Mouse (Mus musculus) naive thymus-derived CD4-positive, alpha-beta T cell, adult 2 months (primary cell): ENCODE data around the gene Taok3.
A peak's percentile ranks its signal among the peaks of the same experiment; 100 is the strongest.

ENCODE experiments used
- DNase-seq: peaks from one replicate; pipeline ENCODE4 v3.0.0-alpha.2; 2011; ENCODE audit warnings: low read depth

Taok3 gene

DNA sequence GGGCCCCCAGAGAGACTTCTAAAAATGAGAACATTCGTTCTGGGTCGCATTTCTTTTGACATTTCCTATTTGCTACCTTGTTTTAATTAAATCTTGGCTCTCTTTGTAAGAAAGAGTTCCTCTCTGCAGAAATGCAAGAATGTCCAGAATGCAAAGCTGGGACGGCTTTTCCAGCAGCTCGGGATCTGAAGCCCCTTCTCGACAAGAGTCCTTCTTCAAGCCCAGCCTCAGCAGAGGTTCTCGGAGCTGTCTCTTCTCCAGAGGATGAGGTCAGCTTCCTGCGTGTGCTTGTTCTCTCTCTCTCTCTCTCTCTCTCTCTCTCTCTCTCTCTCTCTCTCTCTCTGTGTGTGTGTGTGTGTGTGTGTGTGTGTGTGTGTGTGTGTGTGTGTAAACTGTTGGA is 2.2 kb upstream of the Taok3 start:
- no peak for DNase-seq

DNA sequence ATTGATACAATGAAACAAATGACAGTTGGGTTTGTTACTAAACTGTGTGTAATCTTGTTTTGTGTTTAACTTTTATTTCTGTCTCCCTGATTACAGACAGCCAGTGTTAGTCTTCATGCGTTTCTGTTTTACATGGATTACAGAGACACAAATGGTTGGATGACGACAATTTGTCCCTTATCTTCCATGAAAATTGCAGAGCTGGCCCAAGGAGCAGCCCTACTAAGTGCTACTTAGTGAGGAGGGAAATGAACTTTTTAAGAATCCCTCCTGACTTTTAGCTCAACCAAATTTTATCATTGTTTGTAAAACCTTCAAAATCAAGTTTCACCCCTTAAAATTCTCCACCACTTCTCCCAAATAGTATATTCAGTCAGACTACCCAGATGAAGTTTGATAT is 1.7 kb upstream of the Taok3 start:
- DNase-seq = no peak

DNA sequence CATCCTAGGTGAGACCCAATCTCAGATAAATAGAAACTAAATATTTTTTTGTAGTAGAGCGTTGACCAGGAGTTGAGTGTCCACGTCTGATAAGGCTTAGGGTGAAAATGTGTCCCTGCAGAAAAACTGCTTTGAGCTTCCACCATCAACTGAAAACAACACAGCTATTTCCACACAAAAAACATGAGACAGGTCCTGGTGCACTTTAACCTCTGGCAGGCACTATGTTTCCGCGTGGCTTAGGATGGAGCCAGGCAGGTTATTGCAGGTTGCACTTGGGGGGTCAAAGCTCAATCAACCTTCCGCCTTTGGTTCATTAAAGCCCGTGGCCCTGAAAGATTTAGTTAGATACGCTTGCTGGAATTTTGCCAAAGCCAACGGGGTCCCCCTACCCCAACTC is 1.1 kb upstream of the Taok3 start:
- no peak for DNase-seq

DNA sequence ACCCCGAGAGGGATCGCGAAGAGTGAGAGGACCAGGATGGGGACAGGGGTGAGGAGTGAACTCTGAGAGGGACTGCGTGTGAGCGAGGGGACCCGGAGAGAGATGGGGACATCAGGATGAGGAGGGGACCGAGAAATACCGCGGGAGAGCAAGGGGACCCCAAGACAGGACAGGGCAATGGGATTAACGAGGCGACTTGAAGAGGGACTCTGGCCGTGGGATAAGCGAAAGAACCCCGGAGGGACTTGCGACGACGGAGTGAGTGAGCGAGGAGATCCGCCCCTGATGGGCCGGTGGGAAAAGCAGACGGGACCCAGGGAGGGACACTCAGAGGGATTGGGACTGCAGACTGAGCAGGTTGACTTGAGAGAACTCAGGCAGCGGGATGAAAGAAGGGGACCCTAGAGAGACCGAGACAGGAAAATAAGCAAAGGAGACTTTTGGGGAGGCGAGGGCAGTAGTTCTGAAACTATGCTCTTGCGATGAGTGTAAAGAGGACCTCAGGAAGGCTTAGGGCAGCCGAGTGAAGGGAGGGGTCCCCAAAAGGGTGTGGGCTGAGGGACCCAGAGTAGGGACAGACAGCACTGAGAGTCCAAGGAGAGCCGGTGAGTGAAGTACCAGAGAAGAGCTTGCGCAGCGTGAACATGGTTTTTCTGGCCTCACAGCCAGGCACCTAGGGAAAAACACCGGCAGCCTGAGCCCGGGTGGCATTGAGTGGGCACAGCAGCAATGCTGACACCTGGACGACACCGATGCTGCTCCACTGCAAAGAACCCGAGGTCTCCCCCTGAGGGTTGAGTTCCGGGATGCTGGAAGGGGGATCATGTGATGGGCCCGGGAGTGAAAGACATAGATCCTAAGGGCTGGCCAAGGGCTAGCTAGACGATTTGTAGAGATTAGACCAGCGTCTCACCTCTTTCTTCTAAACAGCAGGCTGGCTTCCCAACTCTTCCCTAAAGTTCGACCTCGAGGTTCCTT is 849 bp downstream of the Taok3 start:
- no peak for DNase-seq

DNA sequence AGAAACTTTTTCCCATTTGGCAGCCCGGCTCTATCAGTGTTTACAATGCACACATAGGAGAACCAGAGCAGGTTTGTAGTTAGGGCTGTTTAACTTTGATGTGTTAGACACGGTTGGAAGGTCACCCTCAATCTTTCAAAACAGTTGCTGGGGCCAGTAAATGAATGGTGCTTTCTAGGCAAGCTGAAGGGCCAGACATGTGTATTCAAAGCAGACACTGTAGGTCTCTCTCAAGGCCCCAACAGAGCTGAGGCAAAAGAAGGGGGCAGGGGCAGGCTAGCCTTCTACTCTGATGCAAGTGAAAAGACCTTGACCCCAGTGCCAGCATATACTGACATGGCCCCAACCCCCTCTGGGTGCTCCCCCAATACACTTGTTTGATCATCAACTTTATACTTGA is 1.7 kb downstream of the Taok3 start:
- DNase-seq = no peak

DNA sequence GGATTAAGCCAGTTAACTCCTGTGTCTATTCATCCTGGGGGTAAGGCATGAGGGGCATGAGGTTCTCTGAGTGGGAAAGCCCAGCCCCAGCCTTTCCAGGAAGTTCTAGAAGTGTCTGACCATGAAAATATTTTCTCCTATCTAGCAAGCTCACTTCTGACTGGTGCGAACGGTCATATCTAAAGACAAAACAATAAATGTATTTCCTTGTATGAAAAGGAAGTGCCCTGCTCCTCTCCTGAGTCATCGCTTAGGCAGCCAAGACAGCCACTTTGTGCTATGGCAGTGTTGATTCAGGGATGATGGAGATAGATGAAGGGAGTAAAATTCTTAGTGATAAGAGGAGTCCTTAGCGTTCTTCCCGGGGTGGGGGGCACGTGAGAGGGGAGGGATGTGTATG is 3.2 kb downstream of the Taok3 start:
- DNase-seq = no peak

DNA sequence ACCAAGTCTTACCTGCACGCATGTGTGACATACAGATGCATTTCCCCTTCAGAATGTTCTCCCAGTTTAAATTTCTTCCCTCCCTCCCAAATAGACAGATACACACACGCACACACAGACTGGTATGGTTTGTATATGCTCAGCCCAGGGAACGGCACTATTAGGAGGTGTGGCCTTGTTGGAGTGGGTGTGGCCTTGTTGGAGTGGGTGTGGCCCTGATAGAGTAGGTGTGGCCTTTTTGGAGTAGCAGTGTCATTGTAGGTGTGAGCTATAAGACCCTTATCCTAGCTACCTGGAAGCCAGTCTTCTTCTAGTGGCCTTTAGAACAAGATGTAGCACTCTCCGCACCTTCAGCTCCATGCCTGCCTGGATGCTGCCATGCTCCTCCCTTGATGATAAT is 3.9 kb downstream of the Taok3 start:
- DNase-seq = no peak

DNA sequence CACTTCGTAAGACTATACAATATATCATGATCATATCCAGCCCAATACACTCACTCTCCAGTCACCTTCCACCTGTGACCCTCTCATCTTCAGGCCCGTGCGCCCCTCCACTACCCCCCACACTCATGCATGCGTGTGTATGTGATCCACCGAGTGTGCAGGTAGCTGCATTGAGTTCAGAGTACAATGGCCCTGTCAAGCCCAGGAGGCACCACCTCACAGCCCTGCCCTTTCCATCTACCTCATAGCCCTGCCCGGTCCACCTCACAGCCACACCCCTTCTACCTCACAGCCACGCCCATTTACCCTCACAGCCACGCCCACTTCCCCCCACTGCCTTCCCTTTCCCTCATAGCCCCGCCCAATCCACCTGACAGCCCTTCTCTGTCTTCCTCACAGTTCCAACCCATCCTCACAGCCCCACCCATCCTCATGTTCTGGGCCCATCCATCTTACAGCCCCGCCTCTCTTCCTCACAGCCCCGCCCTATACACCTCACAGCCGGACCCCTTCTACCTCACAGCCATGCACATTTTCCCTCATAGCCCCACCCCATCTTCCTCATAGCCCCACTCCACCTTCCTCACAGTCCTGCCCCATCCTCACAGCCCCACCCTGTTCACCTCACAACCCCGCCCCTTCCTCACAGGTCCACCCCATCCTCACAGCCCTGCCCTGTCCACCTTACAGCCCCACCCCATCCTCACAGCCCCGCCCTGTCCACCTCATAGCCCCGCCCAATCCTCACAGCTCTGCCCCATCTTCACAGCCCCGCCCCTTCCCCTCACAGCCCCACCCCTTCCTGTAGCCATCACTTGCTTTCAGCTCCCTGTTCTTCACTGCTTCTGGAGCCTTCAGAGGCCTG is 5.8 kb downstream of the Taok3 start:
- no peak for DNase-seq

DNA sequence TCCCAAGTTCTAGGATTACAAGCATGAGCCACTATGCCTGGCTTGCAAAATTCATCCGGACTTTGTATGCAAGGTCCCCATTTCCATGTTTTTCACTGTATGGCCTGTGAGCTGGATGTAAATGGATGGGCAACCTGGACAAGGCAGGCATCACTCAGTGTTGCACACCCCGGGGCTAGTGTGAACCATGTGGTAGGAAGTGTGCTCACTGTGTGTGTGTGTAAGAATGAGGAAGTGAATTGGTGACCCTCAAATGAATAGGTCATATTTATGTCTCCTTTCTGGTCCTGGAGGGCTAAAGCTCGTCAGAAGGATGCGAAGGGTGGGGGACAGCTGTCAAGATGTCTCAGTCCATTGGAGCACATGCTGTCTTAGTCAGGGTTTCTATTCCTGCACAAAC is 7.1 kb downstream of the Taok3 start:
- DNase-seq = no peak

DNA sequence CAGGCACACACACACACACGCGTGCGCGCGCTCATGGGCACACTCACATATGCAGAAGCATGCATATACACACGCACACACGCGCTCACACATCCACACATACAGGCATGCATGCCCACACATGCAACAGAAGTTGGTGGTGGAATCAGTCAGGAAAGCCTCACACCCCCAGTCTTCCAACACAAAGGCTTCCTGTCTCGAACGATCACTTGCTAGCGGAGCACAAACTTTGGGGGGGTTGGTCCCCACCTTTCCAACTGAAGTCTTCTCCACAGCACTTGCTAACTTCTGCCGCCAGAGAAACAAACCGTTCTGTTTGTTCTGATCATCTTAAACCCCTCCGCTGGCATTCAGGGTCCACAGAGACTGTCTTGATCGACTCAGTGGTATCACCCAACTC is 10.8 kb downstream of the Taok3 start:
- DNase-seq = no peak

DNA sequence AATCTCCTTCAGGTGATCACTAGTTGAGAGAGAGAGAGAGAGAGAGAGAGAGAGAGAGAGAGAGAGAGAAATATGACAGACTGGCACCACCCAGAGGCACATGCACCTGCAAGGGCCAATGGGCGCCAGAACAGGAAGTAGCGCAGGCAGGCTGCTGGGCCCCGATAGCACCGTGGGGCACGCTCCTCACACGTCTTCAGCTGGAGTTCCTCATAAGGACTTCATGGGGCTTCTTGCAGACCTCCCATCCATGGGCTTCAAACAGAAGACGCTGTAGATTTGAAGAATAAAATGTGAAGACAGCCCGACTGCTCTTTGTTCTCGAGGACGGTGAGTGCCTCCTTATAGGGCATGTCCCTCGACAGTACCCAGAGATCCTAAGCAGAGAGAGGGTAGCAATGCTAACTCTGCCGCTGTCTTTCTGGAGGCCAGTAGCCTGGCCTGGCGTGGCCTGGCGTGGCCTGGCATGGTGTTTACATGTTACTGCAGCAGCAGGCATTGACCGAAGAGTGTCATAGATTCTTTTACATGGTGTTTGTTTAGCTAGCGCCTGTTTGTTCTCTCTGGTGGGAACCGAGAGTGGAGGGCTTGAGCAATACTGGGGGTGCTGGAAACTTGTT is 13.6 kb downstream of the Taok3 start:
- DNase-seq = peak; percentile 82

DNA sequence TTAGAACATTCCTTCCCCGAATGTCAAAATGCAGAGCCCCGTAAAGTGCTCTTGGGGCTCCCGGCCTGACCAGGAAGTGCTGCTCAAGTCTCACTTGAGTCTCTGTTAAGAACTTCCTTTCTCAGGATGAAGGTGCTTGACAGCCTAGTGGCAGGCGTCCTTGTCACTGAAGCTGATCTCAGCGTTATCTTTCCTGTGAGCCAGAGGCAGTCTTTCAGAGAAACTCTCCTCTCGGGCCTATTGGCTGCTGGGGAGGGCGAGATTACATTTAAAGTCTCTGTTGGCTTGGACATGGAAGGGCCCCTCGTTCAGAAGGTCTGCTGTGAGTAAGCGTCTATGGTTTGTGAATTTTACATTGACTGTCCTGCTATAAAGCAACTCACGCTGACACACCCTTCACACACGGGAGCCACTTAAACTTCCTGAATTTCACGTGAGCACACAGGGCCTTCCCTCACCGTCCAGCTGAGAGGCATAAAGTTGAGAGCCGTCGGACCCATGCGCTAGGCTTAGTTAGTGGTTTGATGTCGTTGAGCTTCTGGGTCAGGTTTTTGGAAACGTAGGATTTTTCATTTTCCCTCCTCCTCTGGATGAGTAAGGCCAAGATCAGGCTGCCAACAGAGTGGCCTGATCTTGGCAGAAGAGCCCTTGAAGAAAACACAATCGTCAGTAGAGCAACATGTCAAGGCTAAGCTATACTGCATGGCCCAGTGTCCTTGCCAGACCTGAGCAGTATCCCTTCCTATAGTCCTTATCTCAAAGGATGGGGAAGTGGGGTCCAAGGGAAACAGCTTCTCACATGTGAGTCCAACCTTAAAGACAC is 14.3 kb downstream of the Taok3 start:
- DNase-seq = peak; percentile 58

DNA sequence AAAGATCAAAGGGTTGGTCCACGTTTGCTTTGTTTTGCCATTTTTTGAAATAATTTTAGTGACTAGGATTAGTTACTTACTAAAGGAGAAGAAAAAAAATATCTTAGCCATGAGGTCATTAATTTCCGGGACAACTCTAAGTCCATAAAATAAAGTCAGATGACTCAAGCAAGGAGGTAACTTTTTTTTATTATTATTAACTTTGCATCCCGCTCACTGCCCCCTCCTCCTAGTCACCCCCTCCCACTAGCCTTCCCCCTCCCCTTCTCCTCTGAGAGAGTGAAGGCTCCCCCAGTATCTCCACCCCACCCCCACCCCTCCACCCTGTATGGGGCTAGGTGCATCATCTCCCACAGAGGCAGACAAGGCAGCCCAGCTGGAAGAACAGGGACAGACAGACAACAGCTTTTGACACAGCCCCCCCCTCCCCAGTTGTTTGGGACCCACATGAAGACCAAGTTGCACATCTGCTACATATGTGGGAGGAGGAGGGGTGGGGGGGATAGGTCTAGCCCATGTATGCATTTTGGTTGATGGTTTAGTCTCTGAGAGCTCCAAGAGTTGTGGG is 15.0 kb downstream of the Taok3 start:
- no peak for DNase-seq

DNA sequence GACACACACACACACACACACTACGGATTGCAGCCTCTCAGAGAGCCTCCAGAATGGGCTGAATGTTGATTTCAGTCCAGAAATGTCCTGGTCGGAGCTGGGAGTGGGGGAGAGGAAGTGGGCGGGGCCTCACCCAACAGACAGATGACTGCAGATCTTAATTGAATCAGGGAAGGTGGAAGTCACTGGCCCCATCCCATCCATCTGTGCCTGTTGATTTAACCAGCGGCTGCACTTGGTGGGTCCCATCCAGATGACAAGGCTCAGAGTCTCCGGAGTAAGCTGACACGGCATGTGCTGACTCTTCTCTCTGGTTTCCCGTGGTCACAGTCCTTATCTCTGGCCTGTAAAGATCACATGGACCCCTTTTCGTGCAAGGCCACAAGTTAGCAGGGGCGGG is 15.9 kb downstream of the Taok3 start:
- peak; percentile 57 for DNase-seq

DNA sequence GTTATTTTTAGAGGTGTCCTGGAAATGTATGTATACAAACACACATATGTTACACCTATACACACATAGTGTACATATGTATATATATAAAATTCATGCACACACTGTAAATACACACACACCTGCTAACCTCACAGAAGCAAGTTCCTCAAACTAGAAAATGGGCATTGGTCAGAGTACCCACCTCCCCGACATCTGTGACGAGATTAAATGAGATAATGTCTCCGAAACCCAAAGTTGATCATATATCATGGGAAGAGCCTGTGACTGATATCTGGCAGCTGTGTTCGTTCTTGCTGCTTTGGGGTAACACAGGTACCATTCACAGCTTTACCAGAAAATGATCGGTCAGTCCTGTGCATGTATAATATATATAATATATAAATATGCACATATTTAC is 16.6 kb downstream of the Taok3 start:
- DNase-seq = no peak

DNA sequence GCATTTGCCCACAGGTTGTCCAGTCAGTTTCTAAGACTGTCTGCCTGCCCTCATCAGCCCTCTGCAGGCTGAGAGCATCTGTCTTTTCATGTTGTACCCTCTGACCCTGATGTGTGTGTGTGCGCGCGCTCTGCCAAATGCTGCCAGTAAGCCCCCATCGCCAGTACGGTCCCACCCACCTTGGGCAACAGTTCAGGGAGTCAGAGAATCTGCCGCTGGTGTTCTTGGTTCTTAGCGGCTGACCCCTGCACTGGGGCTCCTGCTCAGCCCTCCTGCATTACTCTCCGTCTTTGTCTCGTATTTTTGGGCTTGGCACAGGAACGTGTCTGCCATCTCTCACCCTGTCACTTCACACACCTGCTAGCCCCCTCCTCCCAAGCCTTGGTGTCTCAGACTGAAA is 17.1 kb downstream of the Taok3 start:
- no peak for DNase-seq

DNA sequence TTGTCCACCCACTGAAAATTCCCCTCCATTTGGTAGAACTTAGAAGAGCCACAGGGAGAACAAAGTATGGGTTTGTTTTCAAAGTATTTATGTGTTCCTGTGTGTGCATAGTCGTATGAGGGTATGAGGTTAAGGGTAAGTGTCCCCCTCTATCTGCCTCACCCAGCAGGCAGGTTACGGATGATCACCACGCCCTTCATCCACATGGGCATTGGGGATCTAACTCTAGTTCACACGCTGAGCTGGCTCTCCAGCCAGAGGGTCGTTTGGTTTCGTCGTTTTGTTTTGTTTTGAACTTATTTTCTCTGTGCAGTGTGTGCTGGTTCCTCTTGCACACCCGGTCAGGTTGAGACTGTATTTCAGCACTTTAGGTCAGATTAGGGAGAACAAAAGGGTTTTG is 17.7 kb downstream of the Taok3 start:
- DNase-seq = no peak

DNA sequence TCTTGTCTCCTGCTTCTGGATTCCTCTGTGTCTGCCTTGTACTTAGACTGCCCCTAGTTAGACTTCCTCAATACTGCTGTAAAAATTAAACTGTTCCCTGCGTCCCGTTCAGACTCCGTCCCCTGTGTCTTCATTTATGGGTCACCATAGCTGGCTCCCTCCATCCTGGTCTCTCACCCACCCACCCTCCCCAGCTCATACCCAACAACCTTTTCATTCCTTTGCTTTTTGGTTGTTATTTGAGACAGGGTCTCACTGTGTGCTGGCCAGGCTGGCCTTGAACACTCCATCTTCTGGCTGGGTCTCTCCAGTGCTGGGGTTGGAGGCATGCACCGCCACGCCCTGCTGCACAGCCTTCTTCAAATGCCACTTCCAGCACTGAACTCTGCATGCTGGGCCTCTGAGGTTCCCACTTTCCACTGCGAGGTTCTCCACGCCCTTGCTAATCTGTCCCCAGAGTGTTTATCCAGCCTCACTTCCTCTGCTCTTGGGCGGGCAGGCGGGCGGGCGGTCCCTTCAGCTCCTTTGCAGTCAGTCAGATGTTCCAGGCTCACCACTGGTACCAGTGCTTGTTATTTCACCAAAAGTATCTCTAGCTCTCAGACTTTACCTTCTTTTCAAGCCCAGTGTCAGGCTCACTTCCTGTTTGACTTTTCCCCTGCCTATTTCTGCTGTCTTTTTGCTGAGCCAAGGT is 18.5 kb downstream of the Taok3 start:
- DNase-seq = peak; percentile 69

DNA sequence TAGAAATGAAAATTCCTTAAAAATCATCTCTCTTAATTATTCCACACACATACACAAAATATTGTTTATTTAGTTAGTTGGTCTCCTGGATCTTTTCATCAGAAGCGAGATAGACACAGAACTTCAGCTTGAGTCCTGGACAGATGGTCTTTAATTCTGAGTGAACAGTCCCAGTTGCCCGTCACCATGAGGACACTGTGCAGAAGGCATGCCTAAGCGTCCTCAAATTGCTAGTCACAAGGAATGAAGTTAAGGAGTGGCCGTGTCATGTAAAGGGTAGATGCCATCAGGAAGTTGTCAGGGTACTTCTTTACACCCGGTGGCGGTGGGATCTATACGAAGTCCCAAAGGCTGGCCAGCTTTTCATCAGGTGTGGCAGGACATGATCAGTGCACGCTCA is 19.9 kb downstream of the Taok3 start:
- no peak for DNase-seq

DNA sequence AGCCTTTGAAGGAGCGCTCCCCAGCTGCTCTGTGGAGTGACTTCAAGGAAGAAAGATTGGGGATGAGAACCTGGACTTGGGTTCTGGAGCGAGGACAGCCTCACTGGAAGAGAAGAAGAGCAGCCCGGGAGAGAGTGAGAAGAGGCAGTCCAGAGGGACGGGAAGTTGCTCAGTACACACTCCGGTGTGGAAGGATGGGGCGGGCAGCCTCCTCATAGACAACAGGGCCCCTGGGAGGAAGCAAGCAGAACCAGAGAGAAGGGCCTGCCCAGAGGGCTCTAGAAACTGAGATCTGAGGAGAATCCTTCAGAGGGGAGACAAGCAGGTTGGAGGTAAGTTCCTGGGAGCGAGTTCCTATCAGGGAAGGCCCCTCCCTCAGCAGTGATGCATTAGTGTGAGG is 20.4 kb downstream of the Taok3 start:
- DNase-seq = no peak

DNA sequence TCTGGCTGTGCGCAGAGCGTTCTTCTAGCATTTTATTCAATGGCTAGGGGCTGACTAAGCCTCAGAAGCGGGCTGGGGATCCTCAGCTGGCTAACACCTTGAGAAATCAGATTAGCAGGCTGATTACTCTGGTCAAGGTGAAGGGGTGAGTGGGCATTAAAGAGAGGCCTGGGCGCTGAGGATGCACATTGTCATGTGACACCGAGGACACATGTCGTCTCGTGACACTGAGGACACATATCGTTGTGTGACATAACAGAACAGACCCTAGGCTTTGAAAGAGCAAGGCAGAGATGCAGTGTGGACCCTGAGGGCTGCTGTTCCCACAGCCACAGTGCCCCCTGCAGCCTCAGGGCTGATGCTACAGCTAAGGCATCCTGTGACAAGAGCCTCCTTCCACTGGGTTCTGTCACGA is 23.8 kb downstream of the Taok3 start:
- peak; percentile 59 for DNase-seq
